Comparison of ENCODE assay signal across 8 mouse cellular contexts in genomic region chr15:8633375-8633774, GRCm38 (mm10).
A peak's percentile ranks its signal among the peaks of the same experiment; 100 is the strongest.
DNase-seq lines count a peak whose midpoint lies in the region; ATAC-seq and TF ChIP-seq lines count a peak whose summit lies in the region.
"Had no signal": no experiment of that assay in that cellular context is flagged by ENCODE, and none has a peak within 500 bp of the region (broad histone marks: within the 10 kb centered on the region; RNA-seq: fewer than 3 reads in every experiment).

No protein-coding gene starts in this region.

- no peak overlapping the region for H3K9ac ChIP-seq in MEL (ENCODE audit: control insufficient read depth, low read depth, low read length, poor library complexity, severe bottlenecking)
- no peak overlapping the region for H3K9ac ChIP-seq in liver, embryonic 13.5 days
- H3K9ac ChIP-seq: lung, embryonic 15.5 days had no signal

- H3K4me2 ChIP-seq in liver, embryonic 13.5 days: no peak overlapping the region
- H3K4me2 ChIP-seq: lung, embryonic 15.5 days had no signal

- no peaks in the 10 kb centered on the region; a peak in 1 of 4 replicates for H3K4me1 ChIP-seq in MEL (ENCODE audit: control insufficient read depth in 1 of 2, insufficient read depth in 2 of 2, low read length in 2 of 2)
- H3K4me1 ChIP-seq in liver, embryonic 13.5 days (replicated peaks): peaks cover 4% of the 10 kb centered on the region; the same call in 1 of the 2 replicates

- no peak overlapping the region for H3K27ac ChIP-seq in MEL (ENCODE audit: control insufficient read depth, low read depth, low read length)
- no peak overlapping the region for H3K27ac ChIP-seq in liver, embryonic 13.5 days
- H3K27ac ChIP-seq: lung, embryonic 15.5 days had no signal

- intact Hi-C loops in left cerebral cortex, postnatal 36 days (cut with DNase I): no loop called here
- intact Hi-C loops in gastrocnemius, postnatal 14 days (cut with DNase I; ENCODE audit: low total_unique reads): no loop called here

- WGBS in liver, embryonic 13.5 days (ENCODE audit: insufficient replicate concordance): 47% methylated on average over 6 of the region's 6 CpGs

- TF ChIP-seq RAD21 in MEL (IDR thresholded peaks at IDR 0.05; ENCODE audit: low read depth, low read length): peak; percentile 39

- no peak for TF ChIP-seq EP300 in MEL (IDR thresholded peaks at IDR 0.05; ENCODE audit: low read depth in 1 of 2, low read length in 2 of 2)

- H3K79me2 ChIP-seq in MEL (ENCODE audit: control insufficient read depth, insufficient read depth, low read length, poor library complexity): no peaks in the 10 kb centered on the region

- peak; percentile 76 to 91 (median 80) for TF ChIP-seq CTCF in MEL (IDR thresholded peaks at IDR 0.05 in 2 of 3, conservative IDR thresholded peaks at IDR 0.05 in 1 of 3; ENCODE audit: control insufficient read depth in 1 of 3, insufficient read depth in 1 of 3, low read depth in 2 of 3, low read length in 3 of 3, poor library complexity in 1 of 3, severe bottlenecking in 1 of 3)

- H3K36me3 ChIP-seq in MEL (ENCODE audit: control insufficient read depth in 1 of 2, insufficient read depth in 2 of 2, low read length in 2 of 2): peaks cover 0 to 6% of the 10 kb centered on the region in 2 experiments; a peak in 2 of 4 replicates
- H3K36me3 ChIP-seq in liver, embryonic 13.5 days: no peaks in the 10 kb centered on the region
- H3K36me3 ChIP-seq: lung, embryonic 15.5 days had no signal

- no peak for ATAC-seq in liver, embryonic 13.5 days (ENCODE audit: low read depth)

- TF ChIP-seq POLR2A in MEL (IDR thresholded peaks at IDR 0.05; ENCODE audit: control insufficient read depth in 1 of 2, insufficient read depth in 1 of 2, low read depth in 1 of 2, low read length in 2 of 2, poor library complexity in 1 of 2): no peak

- no peaks in the 10 kb centered on the region for H3K9me3 ChIP-seq in MEL (replicated peaks; ENCODE audit: insufficient read depth, low read length)
- no peaks in the 10 kb centered on the region for H3K9me3 ChIP-seq in liver, embryonic 13.5 days (replicated peaks)
- H3K9me3 ChIP-seq: lung, embryonic 15.5 days had no signal

- no peaks in the 10 kb centered on the region for H3K27me3 ChIP-seq in MEL (ENCODE audit: control insufficient read depth in 1 of 2, insufficient read depth in 2 of 2, low read length in 2 of 2)
- peaks cover 22% of the 10 kb centered on the region for H3K27me3 ChIP-seq in liver, embryonic 13.5 days
- H3K27me3 ChIP-seq: lung, embryonic 15.5 days had no signal

- peak; percentile 56 to 76 for DNase-seq in left cerebral cortex, adult 18-20 months (ENCODE audit: low spot score in 2 of 2)
- no peak for DNase-seq in left cerebral cortex, postnatal 36 days (ENCODE audit: low spot score in 2 of 2)
- peak; percentile 81 for DNase-seq in MEL (ENCODE audit: low read depth, low spot score)
- DNase-seq in c-Kit-negative CD71-positive TER-119-positive erythroid progenitor cells, embryonic 14.5 days (ENCODE audit: low read depth, low spot score): peak; percentile 11
- peak; percentile 31 for DNase-seq in gastrocnemius, postnatal 14 days
- DNase-seq in liver, embryonic 13.5 days: peak; percentile 27
- peak; percentile 7 for DNase-seq in spleen, adult 12 weeks (ENCODE audit: low spot score)

- H3K4me3 ChIP-seq in MEL (ENCODE audit: control insufficient read depth in 1 of 2, insufficient read depth in 1 of 2, low read depth in 2 of 2, low read length in 2 of 2): no peak overlapping the region
- no peak overlapping the region for H3K4me3 ChIP-seq in liver, embryonic 13.5 days (replicated peaks)
- H3K4me3 ChIP-seq: lung, embryonic 15.5 days had no signal

TF ChIP-seq in MEL, 35 proteins besides CTCF, POLR2A, EP300 and RAD21:
- TF ChIP-seq POLR2AphosphoS2 (IDR thresholded peaks at IDR 0.05; ENCODE audit: low read length) (no peak), SMC3 (IDR thresholded peaks at IDR 0.05; ENCODE audit: low read depth, low read length) (peak; percentile 51)

Comparison
In these comparisons a context has a peak if more than half of its experiments do, and no peak if none do; other contexts are left out.
1. DNase-seq: peak in left cerebral cortex, adult 18-20 months (2 of 2), MEL (single experiment), c-Kit-negative CD71-positive TER-119-positive erythroid progenitor cells, embryonic 14.5 days (single experiment), gastrocnemius, postnatal 14 days (single experiment), liver, embryonic 13.5 days (single experiment) and spleen, adult 12 weeks (single experiment); none in left cerebral cortex, postnatal 36 days (0 of 2).